Mouse (Mus musculus) brain, embryonic 14.5 days (tissue): ENCODE data around the gene Htra3. TPM values are rescaled to one million over a fixed set of nuclear protein-coding genes. Genes with fewer than 3 reads are reported as not detected.
A peak's percentile ranks its signal among the peaks of the same experiment; 100 is the strongest.

Experiments
- DNase-seq: peaks from one replicate; pipeline ENCODE4 v3.0.0-alpha.2; 2011; ENCODE audit warnings: low read depth
- CTCF ChIP-seq: fragments of 200-500 bp; IDR thresholded peaks from 2 replicates; pipeline ENCODE4 v1.5.1; 2012; ENCODE audit warnings: inconsistent platforms, mild to moderate bottlenecking, moderate library complexity, borderline replicate concordance; ENCODE audit not compliant: insufficient read depth, insufficient read length; ENCODE audit errors: extremely low read depth
- POLR2A ChIP-seq: fragments of 200-500 bp; IDR thresholded peaks from 2 replicates; pipeline ENCODE4 v1.6.1; 2012; ENCODE audit warnings: mild to moderate bottlenecking, inconsistent platforms, borderline replicate concordance; ENCODE audit not compliant: poor library complexity, insufficient read depth, insufficient read length, severe bottlenecking; ENCODE audit errors: extremely low read depth
- polyA plus RNA-seq: library from polyadenylated mRNA; depleted of rRNA; stranded (reverse); fragments of >200 nt; gene quantifications from 2 replicates; pipeline ENCODE4 v1.2.3, GENCODE M21; 2012

The Htra3 gene
- polyA plus RNA-seq, 1 experiment, result 14.8 TPM

- DNase-seq, result no peak
- TF ChIP-seq POLR2A (no peak), CTCF (no peak)
Observed at GRCm38 (mm10) chr5:35647562-35647961, 32.0 kb downstream of the Htra3 start.

GRCm38 (mm10) chr5:35646927-35647326, 32.7 kb downstream of the Htra3 start:
- no peak for DNase-seq
- TF ChIP-seq CTCF, result no peak

DNA sequence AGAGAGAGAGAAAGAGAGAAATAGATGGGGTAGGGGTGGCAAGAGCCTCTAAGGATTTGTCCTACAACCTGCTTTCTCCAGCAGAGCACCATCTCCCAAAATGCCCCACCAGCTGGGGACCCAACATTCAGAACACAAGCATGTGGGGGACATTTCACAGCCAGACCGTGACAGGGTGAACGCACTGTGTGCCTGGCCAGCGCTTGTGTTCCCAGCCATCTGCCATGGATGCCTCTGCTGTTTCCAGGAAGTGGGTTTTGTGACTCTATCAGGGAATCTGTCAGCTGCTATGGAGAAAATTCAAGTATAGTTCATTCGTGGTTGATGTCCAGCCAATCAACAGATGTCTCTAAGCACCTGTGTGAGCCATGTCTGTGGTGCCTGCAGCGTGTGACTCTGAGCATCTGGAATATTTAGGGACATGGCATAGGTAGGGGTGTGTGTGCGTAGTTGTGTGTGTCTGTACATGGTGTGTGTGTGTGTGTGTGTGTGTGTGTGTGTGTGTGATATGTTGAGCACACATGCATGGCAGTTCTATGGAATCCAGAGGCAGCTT, 33.6 kb downstream of the Htra3 start:
- TF ChIP-seq CTCF, result no peak
- TF ChIP-seq POLR2A, result no peak
- no peak for DNase-seq

DNA sequence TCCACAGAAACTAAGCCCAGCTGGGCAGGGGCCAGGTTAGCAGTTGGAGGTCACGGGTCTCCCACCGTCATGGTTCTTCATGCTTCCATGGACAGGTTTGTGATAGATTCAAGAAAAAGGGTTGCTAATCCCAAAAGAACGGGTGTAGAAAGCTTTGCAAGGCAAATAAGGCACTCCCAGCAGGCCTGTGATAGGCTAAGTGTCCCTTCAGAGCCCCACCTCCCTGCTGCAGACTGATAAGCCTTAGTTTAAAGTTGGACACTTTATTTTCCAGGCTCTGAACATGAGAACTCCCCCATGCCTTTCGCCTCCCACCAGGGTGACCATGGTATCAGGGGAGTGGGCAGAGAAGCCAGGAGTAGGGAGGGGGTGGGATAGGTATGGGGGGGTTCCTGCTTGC, 35.5 kb downstream of the Htra3 start:
- DNase-seq, result no peak
- TF ChIP-seq CTCF, result no peak
- no peak for TF ChIP-seq POLR2A

DNA sequence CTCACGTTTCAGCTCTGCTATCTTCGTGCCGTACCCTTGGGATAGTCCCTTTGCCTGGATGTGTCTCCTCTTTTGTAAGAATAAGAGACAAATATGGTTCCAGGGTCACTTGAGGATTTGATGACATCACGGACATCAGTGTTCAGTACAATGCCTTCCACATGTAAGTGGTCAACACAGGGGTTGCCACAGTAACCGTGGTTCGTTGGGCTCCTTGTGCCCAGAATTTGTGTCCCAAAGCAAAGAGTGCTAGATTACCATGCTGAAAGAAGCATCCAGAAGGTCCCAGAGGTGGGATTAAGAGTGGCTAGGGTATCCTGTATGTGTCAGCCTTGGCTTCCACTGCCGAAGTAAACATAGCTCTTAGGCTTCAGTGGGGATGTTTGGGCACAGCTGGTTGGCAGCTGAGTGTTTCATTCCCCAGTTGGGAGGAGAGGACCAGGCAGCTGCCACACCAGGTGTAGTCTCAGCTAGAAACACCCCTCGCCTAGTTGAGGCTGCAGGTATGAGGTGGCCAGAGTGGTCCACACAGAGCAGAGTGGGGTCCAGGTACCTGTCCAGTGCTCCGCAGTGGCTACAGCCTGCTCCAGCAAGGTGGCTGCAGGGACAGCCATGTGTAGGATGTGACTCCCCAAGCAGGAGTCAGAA, 36.1 kb downstream of the Htra3 start:
- TF ChIP-seq POLR2A, result no peak

GRCm38 (mm10) chr5:35641961-35642584, 37.5 kb downstream of the Htra3 start:
- no peak for DNase-seq
- no peak for TF ChIP-seq CTCF
- no peak for TF ChIP-seq POLR2A

More for the DNA sequence above, 36.1 kb downstream of the Htra3 start:
- DNase-seq, result no peak

GRCm38 (mm10) chr5:35636016-35636415, 43.6 kb downstream of the Htra3 start:
- no peak for DNase-seq
- TF ChIP-seq CTCF, result no peak
- no peak for TF ChIP-seq POLR2A

DNA sequence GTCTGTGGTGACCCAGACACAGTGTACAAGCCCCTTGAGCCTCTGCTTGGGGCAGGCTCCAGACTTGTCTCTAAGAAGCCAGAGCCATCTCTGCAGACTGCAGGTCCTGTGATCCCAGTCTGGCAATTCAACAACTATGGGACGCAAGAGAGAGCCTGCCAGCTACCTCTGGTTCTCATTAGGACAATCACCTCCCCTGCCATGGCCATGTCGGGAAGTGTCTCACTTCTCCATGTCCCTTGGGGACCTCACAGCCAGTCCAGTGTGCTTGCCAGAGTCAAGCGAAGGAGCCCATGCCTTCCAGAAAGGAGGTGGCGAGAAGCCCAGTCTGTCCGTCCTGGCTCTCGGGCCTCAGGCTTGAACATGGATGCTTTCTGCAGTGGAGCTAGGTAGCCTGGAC, 46.7 kb downstream of the Htra3 start:
- TF ChIP-seq CTCF (no peak), POLR2A (no peak)
- DNase-seq, result no peak

DNA sequence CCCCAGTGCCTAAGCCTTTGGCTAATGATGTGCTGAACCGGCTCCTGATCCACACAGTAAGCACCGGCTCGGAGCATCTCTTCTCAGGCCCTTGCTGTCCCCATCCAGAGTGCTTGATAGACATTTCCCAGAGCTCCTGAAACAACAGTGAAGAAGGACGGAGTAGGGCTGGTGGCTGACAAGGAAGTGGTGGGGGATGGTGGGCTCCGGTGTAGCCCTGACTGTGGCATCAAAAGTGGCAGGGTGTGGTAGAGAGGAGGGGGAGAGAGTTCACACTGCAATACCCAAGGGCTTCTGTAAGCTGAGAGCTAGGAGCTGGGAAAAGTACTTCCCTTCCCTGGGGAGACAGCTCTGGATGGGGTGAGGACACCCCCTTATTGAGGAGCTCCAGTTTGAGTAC, 47.8 kb downstream of the Htra3 start:
- no peak for DNase-seq
- TF ChIP-seq POLR2A, result no peak

DNA sequence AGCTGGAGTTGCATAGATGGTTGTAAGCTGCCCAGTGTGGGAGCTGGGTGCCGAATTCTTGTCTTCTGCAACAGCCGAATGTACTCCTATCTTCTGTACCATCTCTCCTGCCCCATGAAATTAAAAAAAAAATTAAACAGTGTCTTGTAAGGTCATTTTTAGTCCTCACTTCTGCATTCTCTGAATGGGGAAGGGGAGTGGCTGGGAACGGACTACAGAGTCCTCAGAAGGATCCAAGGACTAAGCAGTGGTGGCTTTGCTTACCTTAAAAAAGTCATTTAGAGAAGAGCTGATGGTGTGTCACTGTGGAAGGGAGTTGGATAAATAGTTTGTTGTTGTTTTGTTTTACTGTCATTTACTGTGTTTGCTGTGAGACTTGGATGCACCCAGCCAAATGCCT, 48.4 kb downstream of the Htra3 start:
- TF ChIP-seq POLR2A (no peak), CTCF (no peak)
- DNase-seq, result no peak

DNA sequence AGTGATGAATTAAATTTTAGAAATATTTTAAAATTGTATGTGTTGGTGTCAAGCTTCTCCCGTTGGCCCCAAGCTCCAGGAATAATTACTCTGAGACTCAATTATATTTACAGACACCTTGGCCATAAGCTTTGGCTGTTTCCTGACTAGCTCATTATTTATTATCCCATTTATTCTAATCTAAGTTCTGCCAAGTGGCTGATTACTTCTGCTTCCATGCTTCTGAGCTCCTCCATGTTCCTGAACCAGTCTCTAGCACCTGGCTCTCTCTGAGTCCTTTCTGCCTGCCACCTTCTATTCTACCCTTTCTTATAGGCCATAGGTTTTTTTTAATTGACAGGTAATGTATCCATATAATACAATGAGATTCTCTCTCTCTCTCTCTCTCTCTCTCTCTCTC, 48.9 kb downstream of the Htra3 start:
- no peak for TF ChIP-seq CTCF
- no peak for TF ChIP-seq POLR2A
- DNase-seq, result peak; percentile 82

GRCm38 (mm10) chr5:35629333-35629732, 50.2 kb downstream of the Htra3 start:
- no peak for DNase-seq
- TF ChIP-seq POLR2A (no peak), CTCF (no peak)

DNA sequence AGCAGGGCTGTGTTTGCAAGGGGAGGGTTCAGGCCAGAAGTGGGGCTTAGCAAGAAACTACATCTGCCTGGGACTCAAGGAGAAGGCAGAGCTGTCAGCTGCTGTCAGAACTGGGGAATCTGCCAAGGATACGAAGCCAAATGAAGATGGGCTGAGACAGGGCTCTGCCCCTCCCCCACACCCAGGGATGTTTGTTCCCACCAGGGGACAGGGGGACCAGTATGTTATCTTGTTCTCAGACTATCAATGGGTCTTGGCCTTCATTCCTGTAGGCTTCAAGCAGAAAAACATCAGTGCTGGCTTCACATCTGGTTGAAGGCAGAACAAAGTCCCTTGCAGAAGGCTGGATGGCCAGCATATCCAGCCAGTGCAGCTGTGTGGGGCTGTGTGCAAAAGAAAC, 50.9 kb downstream of the Htra3 start:
- no peak for TF ChIP-seq CTCF
- TF ChIP-seq POLR2A, result no peak
- peak; percentile 74 for DNase-seq
